Mouse (Mus musculus): ENCODE measurements at regions not wholly inside any gene's neighbourhood (a gene's known extent, or its start where the extent isn't known, plus 50 kb on each side); places are given as distances from the start of the nearest gene placed in this dataset.
A peak's percentile ranks its signal among the peaks of the same experiment; 100 is the strongest.

- DNase-seq (ENCODE audit: extremely low read depth) = no peak
- no peak overlapping the region for H3K9ac ChIP-seq (ENCODE audit: insufficient read depth, low read depth)
- in situ Hi-C loops (cut with MboI; ENCODE audit: low pct_ligation_motif_present, low pct_unique_long_range_greater_than_20kb, low sequenced_read_pairs) = no loop called here
- no peaks in the 10 kb centered on the region for H3K36me3 ChIP-seq (replicated peaks in 1 of 2; ENCODE audit: control insufficient read depth in 1 of 2, insufficient read depth in 1 of 2, low read length in 1 of 2)
- H3K4me3 ChIP-seq (replicated peaks in 1 of 3; ENCODE audit: low read depth in 2 of 3, low read length in 2 of 3, poor library complexity in 1 of 3) = no peak overlapping the region
- no peaks in the 10 kb centered on the region for H3K4me1 ChIP-seq (ENCODE audit: control insufficient read depth in 1 of 2, insufficient read depth in 2 of 2)
- dilution Hi-C loops (cut with MboI; ENCODE audit: extremely low pct_ligation_motif_present, extremely low pct_unique_long_range_greater_than_20kb, low sequenced_read_pairs) = no loop called here
- no peak overlapping the region for H3K4me2 ChIP-seq (ENCODE audit: insufficient read depth, low read depth, poor library complexity, severe bottlenecking)
- no peaks in the 10 kb centered on the region for H3K79me2 ChIP-seq (replicated peaks; ENCODE audit: control insufficient read depth, extremely low read depth, insufficient read depth, poor library complexity, severe bottlenecking)
- no peaks in the 10 kb centered on the region for H3K9me3 ChIP-seq (replicated peaks; ENCODE audit: low read length)
- no peak overlapping the region for H3K27ac ChIP-seq (ENCODE audit: insufficient read depth, low read depth)
- H3K27me3 ChIP-seq (replicated peaks) = no peaks in the 10 kb centered on the region
- TF ChIP-seq ELF1 (IDR thresholded peaks at IDR 0.05; ENCODE audit: low read depth, low read length) (no peak), ZMIZ1 (IDR thresholded peaks at IDR 0.05; ENCODE audit: low read depth, low read length) (no peak), SMC3 (IDR thresholded peaks at IDR 0.05; ENCODE audit: low read depth, low read length) (no peak), EP300 (IDR thresholded peaks at IDR 0.05; ENCODE audit: low read length) (no peak), BHLHE40 (IDR thresholded peaks at IDR 0.05; ENCODE audit: low read depth, low read length) (no peak)
Measured at GRCm38 (mm10) chr13:11216671-11217330, 856.2 kb upstream of the Chrm3 start.

- no peak overlapping the region for H3K4me3 ChIP-seq (replicated peaks in 1 of 3; ENCODE audit: low read depth in 2 of 3, low read length in 2 of 3, poor library complexity in 1 of 3)
- no peaks in the 10 kb centered on the region for H3K9me3 ChIP-seq (replicated peaks; ENCODE audit: low read length)
- H3K27me3 ChIP-seq (replicated peaks) = no peaks in the 10 kb centered on the region
- H3K79me2 ChIP-seq (replicated peaks; ENCODE audit: control insufficient read depth, extremely low read depth, insufficient read depth, poor library complexity, severe bottlenecking) = no peaks in the 10 kb centered on the region
- no peak overlapping the region for H3K4me2 ChIP-seq (ENCODE audit: insufficient read depth, low read depth, poor library complexity, severe bottlenecking)
- H3K4me1 ChIP-seq (ENCODE audit: control insufficient read depth in 1 of 2, insufficient read depth in 2 of 2) = no peaks in the 10 kb centered on the region
- TF ChIP-seq TCF12 (IDR thresholded peaks at IDR 0.05; ENCODE audit: low read depth, low read length) (no peak), CTCF (conservative IDR thresholded peaks at IDR 0.05 in 1 of 2, IDR thresholded peaks at IDR 0.05 in 1 of 2; ENCODE audit: low read depth in 2 of 2, low read length in 2 of 2) (peak in 1 of 2 experiments; percentile 15; a peak in 1 of 4 replicates)
- no peak overlapping the region for H3K27ac ChIP-seq (ENCODE audit: insufficient read depth, low read depth)
- DNase-seq (ENCODE audit: extremely low read depth) = peak; percentile 7
- H3K9ac ChIP-seq (ENCODE audit: insufficient read depth, low read depth) = no peak overlapping the region
- in situ Hi-C loops (cut with MboI; ENCODE audit: low pct_ligation_motif_present, low pct_unique_long_range_greater_than_20kb, low sequenced_read_pairs) = no loop called here
- no peaks in the 10 kb centered on the region for H3K36me3 ChIP-seq (replicated peaks in 1 of 2; ENCODE audit: control insufficient read depth in 1 of 2, insufficient read depth in 1 of 2, low read length in 1 of 2)
- dilution Hi-C loops (cut with MboI; ENCODE audit: extremely low pct_ligation_motif_present, extremely low pct_unique_long_range_greater_than_20kb, low sequenced_read_pairs) = no loop called here
Measured at GRCm38 (mm10) chr13:11210109-11210508, 849.5 kb upstream of the Chrm3 start.

GRCm38 (mm10) chr13:11205216-11205786 lies 844.7 kb upstream of the Chrm3 start:
- in situ Hi-C loops (cut with MboI; ENCODE audit: low pct_ligation_motif_present, low pct_unique_long_range_greater_than_20kb, low sequenced_read_pairs) (no loop called here), dilution Hi-C loops (cut with MboI; ENCODE audit: extremely low pct_ligation_motif_present, extremely low pct_unique_long_range_greater_than_20kb, low sequenced_read_pairs) (no loop called here)
- H3K4me1 ChIP-seq (ENCODE audit: control insufficient read depth in 1 of 2, insufficient read depth in 2 of 2) = no peaks in the 10 kb centered on the region
- no peak overlapping the region for H3K4me2 ChIP-seq (ENCODE audit: insufficient read depth, low read depth, poor library complexity, severe bottlenecking)
- no peak for DNase-seq (ENCODE audit: extremely low read depth)
- no peaks in the 10 kb centered on the region for H3K36me3 ChIP-seq (replicated peaks in 1 of 2; ENCODE audit: control insufficient read depth in 1 of 2, insufficient read depth in 1 of 2, low read length in 1 of 2)
- H3K79me2 ChIP-seq (replicated peaks; ENCODE audit: control insufficient read depth, extremely low read depth, insufficient read depth, poor library complexity, severe bottlenecking) = no peaks in the 10 kb centered on the region
- TF ChIP-seq MEF2A (IDR thresholded peaks at IDR 0.05; ENCODE audit: borderline replicate concordance, low read depth, low read length) = no peak
- no peak for TF ChIP-seq KAT2A (IDR thresholded peaks at IDR 0.05; ENCODE audit: insufficient replicate concordance, low read length)
- no peak for TF ChIP-seq ETS1 (conservative IDR thresholded peaks at IDR 0.05; ENCODE audit: low read depth, low read length)
- TF ChIP-seq MAX (IDR thresholded peaks at IDR 0.05; ENCODE audit: low read length) = no peak
- TF ChIP-seq USF2 (conservative IDR thresholded peaks at IDR 0.05; ENCODE audit: low read depth, low read length) = no peak
- no peak for TF ChIP-seq POLR2AphosphoS2 (IDR thresholded peaks at IDR 0.05; ENCODE audit: low read depth, low read length)
- TF ChIP-seq ZMIZ1 (IDR thresholded peaks at IDR 0.05; ENCODE audit: low read depth, low read length) = no peak
- no peak for TF ChIP-seq SMC3 (IDR thresholded peaks at IDR 0.05; ENCODE audit: low read depth, low read length)
- no peak for TF ChIP-seq PAX5 (IDR thresholded peaks at IDR 0.05; ENCODE audit: low read length)
- TF ChIP-seq ZKSCAN1 (IDR thresholded peaks at IDR 0.05; ENCODE audit: borderline replicate concordance, low read depth, low read length) = no peak
- no peak for TF ChIP-seq NELFE (IDR thresholded peaks at IDR 0.05; ENCODE audit: low read depth, low read length)
- no peak for TF ChIP-seq TCF12 (IDR thresholded peaks at IDR 0.05; ENCODE audit: low read depth, low read length)
- no peak for TF ChIP-seq GABPA (IDR thresholded peaks at IDR 0.05; ENCODE audit: insufficient replicate concordance, low read depth, low read length)
- no peak for TF ChIP-seq ZC3H11A (IDR thresholded peaks at IDR 0.05; ENCODE audit: low read depth, low read length)
- TF ChIP-seq MXI1 (IDR thresholded peaks at IDR 0.05; ENCODE audit: low read depth, low read length) = no peak
- no peak for TF ChIP-seq MAFK (IDR thresholded peaks at IDR 0.05; ENCODE audit: insufficient replicate concordance, low read length)
- no peak overlapping the region for H3K4me3 ChIP-seq (replicated peaks in 1 of 3; ENCODE audit: low read depth in 2 of 3, low read length in 2 of 3, poor library complexity in 1 of 3)
- H3K27me3 ChIP-seq (replicated peaks) = no peaks in the 10 kb centered on the region
- H3K9me3 ChIP-seq (replicated peaks; ENCODE audit: low read length) = no peaks in the 10 kb centered on the region
- H3K9ac ChIP-seq (ENCODE audit: insufficient read depth, low read depth) = no peak overlapping the region
- H3K27ac ChIP-seq (ENCODE audit: insufficient read depth, low read depth) = no peak overlapping the region
